Mouse (Mus musculus): ENCODE results near the gene Acsf2. TPM values are rescaled to one million over a fixed set of nuclear protein-coding genes. Genes with fewer than 3 reads are reported as not detected.

Acsf2 gene
- total RNA-seq, 2 experiments from 2014 or later: 9.1 to 10.3 TPM

Other genes starting within 250 kb of the Acsf2 start
- gene Abcc3, start 208.9 kb downstream of the Acsf2 start, total RNA-seq (2021): 1 to 10 TPM in 1 of 2 experiments, under 1 TPM in 1; 0.70 to 1.4 TPM
- gene Cacna1g, start 127.7 kb downstream of the Acsf2 start, total RNA-seq (2021): 100 to 1,000 TPM; 180 to 184 TPM
- 1 to 10 TPM; 2.0 to 2.4 TPM for gene Spata20, start 115.7 kb downstream of the Acsf2 start, total RNA-seq (2021)
- gene Epn3, start 101.9 kb downstream of the Acsf2 start, total RNA-seq (2021): 1 to 10 TPM; 1.3 to 1.5 TPM
- gene Mycbpap, start 80.1 kb downstream of the Acsf2 start, total RNA-seq (2021): 1 to 10 TPM in 1 of 2 experiments, under 1 TPM in 1; 0.82 to 2.2 TPM
- gene Rsad1, start 52.6 kb downstream of the Acsf2 start, total RNA-seq (2021): 10 to 100 TPM; 17.3 to 19.5 TPM
- gene Chad, start 36.8 kb downstream of the Acsf2 start, total RNA-seq (2021): under 1 TPM in 1 of 2 experiments, not detected in 1; 0.22 TPM
- gene Lrrc59, start 27.9 kb upstream of the Acsf2 start, total RNA-seq (2021): 100 to 1,000 TPM; 112 to 115 TPM
- 10 to 100 TPM; 52.5 to 52.6 TPM for gene Mrpl27, start 51.9 kb upstream of the Acsf2 start, total RNA-seq (2021)
- 1 to 10 TPM; 1.3 to 1.6 TPM for gene Eme1, start 52.1 kb upstream of the Acsf2 start, total RNA-seq (2021)
- 10 to 100 TPM; 16.2 to 18.7 TPM for gene Xylt2, start 75.6 kb upstream of the Acsf2 start, total RNA-seq (2021)
- not detected for gene Gm11541, start 102.6 kb upstream of the Acsf2 start, total RNA-seq (2021)
- gene Cdc34b, start 139.9 kb upstream of the Acsf2 start, total RNA-seq (2021): not detected
- gene Tmem92, start 180.8 kb upstream of the Acsf2 start, total RNA-seq (2021): under 1 TPM in 1 of 2 experiments, not detected in 1; 0.30 TPM